Mouse (Mus musculus) stomach, embryonic 16.5 days (tissue): Measurements from ENCODE around the gene Npas3. TPM values are rescaled to one million over a fixed set of nuclear protein-coding genes. Genes with fewer than 3 reads are reported as not detected.

ENCODE experiments used
- ATAC-seq: fragments of 200-750 bp; cut with Nextera tagmentation; 2 replicates; pipeline ENCODE4 v1.8.0; 2017; ENCODE audit warnings: moderate number of reproducible peaks, moderate TSS enrichment; ENCODE audit not compliant: insufficient read depth, low FRiP score
- H3K27ac ChIP-seq: fragments of 300-500 bp; sonication (generic); 2 replicates; pipeline ENCODE4 v1.5.1; 2014; ENCODE audit warnings: low read length
- H3K27me3 ChIP-seq: fragments of 300-500 bp; sonication (generic); 2 replicates; pipeline ENCODE4 v1.6.1; 2014; ENCODE audit warnings: low read length, control low read depth, mixed read lengths; ENCODE audit not compliant: control insufficient read depth, insufficient read depth
- H3K36me3 ChIP-seq: fragments of 300-500 bp; sonication (generic); 2 replicates; pipeline ENCODE4 v1.6.1; 2014; ENCODE audit warnings: low read length; ENCODE audit not compliant: control insufficient read depth, insufficient read depth
- H3K4me1 ChIP-seq: fragments of 300-500 bp; sonication (generic); 2 replicates; pipeline ENCODE4 v1.6.1; 2014; ENCODE audit warnings: low read length, control low read depth, mixed read lengths; ENCODE audit not compliant: control insufficient read depth, insufficient read depth
- H3K4me2 ChIP-seq: fragments of 300-500 bp; sonication (generic); 2 replicates; pipeline ENCODE4 v1.6.1; 2014; ENCODE audit warnings: low read depth, low read length, mixed read lengths
- H3K4me3 ChIP-seq: fragments of 300-500 bp; sonication (generic); replicated peaks from 2 replicates; pipeline ENCODE4 v1.5.1; 2014; ENCODE audit warnings: mild to moderate bottlenecking, low read length
- H3K9ac ChIP-seq: fragments of 300-500 bp; sonication (generic); 2 replicates; pipeline ENCODE4 v1.6.1; 2014; ENCODE audit warnings: low read length
- H3K9me3 ChIP-seq: fragments of 300-500 bp; sonication (generic); replicated peaks from 2 replicates; pipeline ENCODE4 v1.6.1; 2016; ENCODE audit warnings: low read length, control low read depth; ENCODE audit not compliant: control insufficient read depth
- WGBS: fragments of 180-500 bp; shearing (Covaris S2); extraction: QIAGEN DNeasy Blood & Tissue Kit; methylation state at CpG from one replicate; pipeline ENCODE4 v1.1.7; 2014; 5-methylcytosine and 5-hydroxymethylcytosine counted together
- polyA plus RNA-seq: library from polyadenylated mRNA; unstranded; fragments of >200 nt; fragmentation: Nextera tagmentation; extraction: Ambion mirVana; gene quantifications from 2 replicates; pipeline ENCODE4 v1.2.1, GENCODE M21; 2015

The Npas3 gene
- polyA plus RNA-seq, 1 experiment from 2014 or later, result 1.8 TPM

DNA sequence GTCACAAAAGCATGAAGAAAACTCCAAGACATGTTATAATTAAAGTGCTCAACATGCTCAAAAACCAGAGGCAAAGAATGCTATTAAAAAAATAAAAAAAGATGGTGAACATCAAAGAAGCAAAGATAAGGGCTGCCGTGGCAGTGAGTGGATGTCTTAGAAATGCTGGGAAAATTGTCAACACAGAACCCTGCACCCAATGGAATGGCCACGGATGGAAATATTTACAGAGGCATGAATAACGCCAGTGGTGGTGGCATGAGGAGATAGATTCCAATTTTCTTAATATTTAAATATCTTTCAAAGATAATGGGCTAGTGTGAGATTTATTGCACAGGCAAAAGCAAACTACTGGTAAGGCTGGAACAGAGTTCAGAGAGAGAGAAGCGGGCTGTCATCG, 628.2 kb downstream of the Npas3 start:
- H3K4me1 ChIP-seq, result no peaks in the 10 kb centered on the region
- no peaks in the 10 kb centered on the region for H3K27me3 ChIP-seq
- no peak overlapping the region for H3K4me2 ChIP-seq
- no peak overlapping the region for H3K9ac ChIP-seq
- H3K27ac ChIP-seq, result no peak overlapping the region
- H3K4me3 ChIP-seq, result no peak overlapping the region
- no peaks in the 10 kb centered on the region for H3K9me3 ChIP-seq
- H3K36me3 ChIP-seq, result no peaks in the 10 kb centered on the region
- ATAC-seq, result no peak
- WGBS, result 38% methylated on average over 5 of the region's 5 CpGs

DNA sequence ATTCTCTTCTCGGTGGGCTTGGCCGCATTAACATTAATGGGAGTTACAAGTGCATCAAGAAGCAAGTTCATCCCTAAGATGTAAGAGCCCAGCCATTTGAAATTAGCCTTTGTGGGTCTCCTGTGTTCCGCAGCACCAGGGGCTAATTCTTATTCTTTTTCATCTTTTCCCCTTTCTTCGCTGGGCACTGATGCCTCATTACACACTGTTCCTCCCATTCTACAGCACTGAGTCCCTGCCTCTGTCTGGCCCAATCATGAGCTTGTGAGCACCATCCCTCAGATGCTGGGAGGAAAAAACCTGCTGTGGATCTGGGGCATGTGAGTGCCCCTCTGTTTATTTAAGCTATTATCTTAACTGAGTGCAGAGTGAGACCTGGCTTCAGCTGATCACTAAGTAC, 633.2 kb downstream of the Npas3 start:
- H3K27me3 ChIP-seq, result no peaks in the 10 kb centered on the region
- no peaks in the 10 kb centered on the region for H3K4me1 ChIP-seq
- no peak overlapping the region for H3K9ac ChIP-seq
- no peaks in the 10 kb centered on the region for H3K36me3 ChIP-seq
- 94% methylated on average over 4 of the region's 4 CpGs for WGBS
- no peak overlapping the region for H3K4me3 ChIP-seq
- no peak overlapping the region for H3K27ac ChIP-seq
- no peak for ATAC-seq
- H3K4me2 ChIP-seq, result no peak overlapping the region
- H3K9me3 ChIP-seq, result no peaks in the 10 kb centered on the region

DNA sequence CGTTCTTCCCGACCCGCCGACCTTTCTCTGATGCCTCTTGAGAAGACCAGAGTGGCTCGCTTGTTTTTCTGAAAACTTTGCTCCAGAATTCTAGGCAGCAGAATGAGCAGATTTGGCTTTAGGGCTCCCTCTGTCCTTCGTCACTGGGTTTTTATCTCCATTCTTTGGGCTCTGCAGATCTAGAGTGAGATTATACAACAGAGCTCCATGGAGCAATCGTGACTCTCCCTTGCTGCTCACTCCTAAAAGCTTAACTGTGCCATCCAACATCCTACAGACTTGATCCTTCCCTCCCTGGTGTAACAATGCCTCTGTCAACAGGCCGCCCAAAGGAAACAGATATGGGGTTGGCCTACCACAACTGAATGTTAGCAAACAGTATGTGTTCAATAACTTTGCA, 634.4 kb downstream of the Npas3 start:
- Histone ChIP-seq H3K4me1 (no peaks in the 10 kb centered on the region), H3K4me2 (no peak overlapping the region), H3K9me3 (no peaks in the 10 kb centered on the region), H3K36me3 (no peaks in the 10 kb centered on the region), H3K27me3 (no peaks in the 10 kb centered on the region), H3K27ac (no peak overlapping the region), H3K4me3 (no peak overlapping the region), H3K9ac (no peak overlapping the region)
- WGBS, result 77% methylated on average over 8 of the region's 8 CpGs
- no peak for ATAC-seq

DNA sequence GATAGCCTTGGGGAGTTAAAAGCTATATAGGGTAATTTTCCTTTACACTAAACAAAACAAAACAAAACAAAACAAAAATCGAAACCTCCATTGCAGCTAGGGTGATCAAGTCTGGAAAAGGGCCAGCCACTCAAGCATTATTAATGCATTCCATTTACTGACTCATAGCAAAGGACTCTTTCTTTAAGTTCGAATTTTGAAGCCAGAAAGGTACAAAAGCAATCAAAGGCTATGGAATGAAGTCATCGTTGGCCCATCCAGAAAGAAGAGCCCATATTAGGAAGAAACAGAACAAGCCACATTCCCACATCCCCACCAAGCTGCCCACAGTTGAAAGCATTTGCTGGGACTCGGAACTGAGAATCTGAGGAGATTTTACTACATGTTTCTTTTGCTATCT, 640.1 kb downstream of the Npas3 start:
- no peaks in the 10 kb centered on the region for H3K9me3 ChIP-seq
- no peaks in the 10 kb centered on the region for H3K4me1 ChIP-seq
- no peaks in the 10 kb centered on the region for H3K27me3 ChIP-seq
- 50% methylated on average over 4 of the region's 4 CpGs for WGBS
- H3K4me2 ChIP-seq, result no peak overlapping the region
- H3K27ac ChIP-seq, result no peak overlapping the region
- H3K36me3 ChIP-seq, result no peaks in the 10 kb centered on the region
- no peak overlapping the region for H3K4me3 ChIP-seq
- ATAC-seq, result no peak
- H3K9ac ChIP-seq, result no peak overlapping the region

DNA sequence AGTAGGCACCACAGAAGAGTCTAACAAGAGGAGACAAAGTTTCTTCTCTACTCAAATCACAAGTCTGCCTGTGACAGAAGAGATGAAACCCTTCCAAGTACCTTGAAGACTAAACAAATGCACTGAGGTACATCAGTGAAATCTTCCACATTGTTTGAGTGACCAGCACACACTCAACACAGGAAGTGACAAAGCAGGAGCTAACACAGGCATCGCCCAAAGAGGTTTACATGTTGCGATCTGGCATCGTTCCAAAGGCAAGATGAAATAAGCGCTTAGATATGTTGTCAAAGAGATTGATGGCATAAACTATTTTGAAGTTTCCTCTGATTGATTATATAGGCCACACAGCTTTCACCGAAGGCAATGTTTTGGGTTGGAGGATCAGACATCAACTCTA, 647.4 kb downstream of the Npas3 start:
- no peak overlapping the region for H3K4me2 ChIP-seq
- 46% methylated on average over 5 of the region's 5 CpGs for WGBS

DNA sequence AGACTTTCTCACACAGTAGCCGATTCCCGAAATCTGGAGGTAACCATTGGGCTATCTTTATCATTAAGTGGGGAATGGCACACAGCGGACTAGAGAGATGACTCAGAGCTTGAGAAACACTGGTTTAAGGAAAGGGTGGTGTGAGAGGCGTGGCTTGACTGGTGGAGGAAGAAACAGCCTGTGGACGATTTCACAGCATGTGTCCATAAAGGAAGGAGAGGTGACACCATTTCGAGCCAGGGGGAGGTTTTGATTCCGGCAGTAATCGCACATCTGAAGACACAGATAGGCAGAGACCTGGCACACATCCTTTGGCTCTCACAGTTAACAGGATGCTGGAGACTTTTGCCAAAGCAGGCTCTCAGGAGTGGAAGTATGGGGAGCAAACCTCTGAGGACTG, 660.3 kb downstream of the Npas3 start:
- Histone ChIP-seq H3K27me3 (no peaks in the 10 kb centered on the region), H3K4me2 (no peak overlapping the region), H3K9me3 (no peaks in the 10 kb centered on the region), H3K27ac (no peak overlapping the region), H3K36me3 (no peaks in the 10 kb centered on the region), H3K9ac (no peak overlapping the region), H3K4me3 (no peak overlapping the region), H3K4me1 (no peaks in the 10 kb centered on the region)
- no peak for ATAC-seq
- 75% methylated on average over 8 of the region's 8 CpGs for WGBS

More for the DNA sequence above, 647.4 kb downstream of the Npas3 start:
- no peaks in the 10 kb centered on the region for H3K27me3 ChIP-seq
- no peak overlapping the region for H3K27ac ChIP-seq
- no peak for ATAC-seq
- H3K36me3 ChIP-seq, result no peaks in the 10 kb centered on the region
- H3K4me1 ChIP-seq, result no peaks in the 10 kb centered on the region
- H3K9me3 ChIP-seq, result no peaks in the 10 kb centered on the region
- H3K4me3 ChIP-seq, result no peak overlapping the region
- H3K9ac ChIP-seq, result no peak overlapping the region

DNA sequence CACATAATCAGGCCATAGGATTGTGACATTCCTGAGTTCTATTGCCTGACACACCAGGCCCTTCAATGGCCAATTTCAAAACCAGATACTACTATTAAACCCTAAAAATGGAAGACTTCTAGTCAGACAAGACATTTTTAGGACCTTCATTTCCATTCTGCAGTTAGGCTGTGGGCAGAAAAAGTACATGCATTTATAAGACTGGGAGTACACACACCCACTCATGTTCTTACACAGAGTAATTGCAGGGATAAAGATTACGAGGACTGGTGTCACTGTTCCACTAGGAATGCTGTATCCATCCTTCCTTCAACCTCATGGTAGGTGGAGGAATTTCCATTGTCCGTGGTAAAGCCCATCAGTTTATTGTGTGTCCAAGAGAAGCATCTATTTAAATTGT, 661.7 kb downstream of the Npas3 start:
- Histone ChIP-seq H3K9me3 (no peaks in the 10 kb centered on the region), H3K4me1 (no peaks in the 10 kb centered on the region), H3K36me3 (no peaks in the 10 kb centered on the region), H3K9ac (no peak overlapping the region), H3K27ac (no peak overlapping the region), H3K27me3 (no peaks in the 10 kb centered on the region), H3K4me3 (no peak overlapping the region), H3K4me2 (no peak overlapping the region)
- WGBS, result 84% methylated on average over 2 of the region's 2 CpGs
- no peak for ATAC-seq

DNA sequence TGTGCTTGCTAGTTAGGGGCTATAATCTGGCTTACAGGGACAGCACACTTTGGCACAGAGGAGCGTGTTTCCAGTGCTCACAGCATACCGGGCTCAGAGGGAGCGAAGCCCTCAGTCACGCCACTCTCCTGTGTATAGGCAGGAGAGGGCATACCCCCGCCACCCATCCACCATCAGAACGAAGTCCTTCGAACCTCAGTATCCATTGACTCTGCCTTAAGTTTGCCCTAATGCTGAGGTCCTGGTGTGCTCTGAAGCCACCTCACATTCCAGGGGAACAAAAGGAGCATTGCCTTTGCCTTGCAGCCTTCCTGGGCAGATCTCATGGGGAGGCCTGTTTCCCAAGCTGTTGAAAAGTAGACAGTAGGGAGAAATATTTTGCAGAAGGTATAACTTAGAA, 673.7 kb downstream of the Npas3 start:
- Histone ChIP-seq H3K4me2 (no peak overlapping the region), H3K27ac (no peak overlapping the region), H3K36me3 (no peaks in the 10 kb centered on the region), H3K27me3 (no peaks in the 10 kb centered on the region), H3K4me3 (no peak overlapping the region), H3K4me1 (no peaks in the 10 kb centered on the region), H3K9me3 (no peaks in the 10 kb centered on the region), H3K9ac (no peak overlapping the region)
- 93% methylated on average over 7 of the region's 7 CpGs for WGBS
- no peak for ATAC-seq

DNA sequence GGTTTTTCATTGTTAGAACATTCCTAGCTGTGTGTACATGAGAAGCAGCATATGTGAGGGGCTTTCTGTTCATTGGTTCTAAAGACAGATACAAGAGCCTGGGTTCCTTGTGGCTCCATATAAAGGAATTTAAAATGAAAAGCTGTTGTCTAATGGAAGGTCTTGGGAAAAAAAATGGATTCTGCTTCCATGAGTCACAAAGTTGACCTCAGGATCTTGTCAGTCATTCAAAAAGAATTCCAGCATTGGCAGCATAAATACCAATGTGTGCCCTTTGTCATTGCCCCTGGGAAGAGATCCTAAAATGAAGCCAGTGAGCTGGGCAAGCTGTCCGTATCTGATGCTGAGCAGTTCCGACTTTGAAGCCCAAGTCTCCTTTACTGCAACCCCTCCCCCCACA, 700.3 kb downstream of the Npas3 start:
- WGBS, result 92% methylated on average over 2 of the region's 2 CpGs
- Histone ChIP-seq H3K4me3 (no peak overlapping the region), H3K4me2 (no peak overlapping the region), H3K9me3 (no peaks in the 10 kb centered on the region), H3K4me1 (no peaks in the 10 kb centered on the region), H3K27ac (no peak overlapping the region), H3K36me3 (no peaks in the 10 kb centered on the region), H3K27me3 (no peaks in the 10 kb centered on the region), H3K9ac (no peak overlapping the region)
- no peak for ATAC-seq

DNA sequence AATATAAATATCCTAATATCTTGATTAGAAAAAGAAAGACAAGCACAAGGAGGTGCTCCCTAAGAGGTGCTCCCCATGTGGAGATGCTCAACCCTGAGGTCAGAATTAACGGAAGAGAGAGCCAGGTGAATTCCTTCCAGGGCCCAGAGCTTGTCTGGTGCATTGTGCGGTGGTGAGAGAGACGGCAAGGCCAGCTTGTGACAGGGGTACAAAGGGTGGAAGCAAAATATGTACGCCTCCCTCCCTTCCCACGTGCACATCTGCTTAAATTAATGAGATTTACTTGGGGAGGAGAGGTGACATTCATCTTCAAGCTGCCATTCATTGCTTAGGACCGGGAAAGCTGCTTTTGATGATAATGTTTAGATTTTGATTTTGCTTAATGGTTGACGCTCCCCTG, 713.5 kb downstream of the Npas3 start:
- Histone ChIP-seq H3K27ac (no peak overlapping the region), H3K9ac (no peak overlapping the region), H3K4me3 (no peak overlapping the region), H3K4me1 (no peaks in the 10 kb centered on the region), H3K4me2 (no peak overlapping the region), H3K36me3 (no peaks in the 10 kb centered on the region), H3K9me3 (no peaks in the 10 kb centered on the region), H3K27me3 (no peaks in the 10 kb centered on the region)
- WGBS, result 38% methylated on average over 7 of the region's 7 CpGs
- no peak for ATAC-seq
